Mouse (Mus musculus) hindbrain, embryonic 10.5 days (tissue): Measurements from ENCODE around the gene Slc35f3. TPM values are rescaled to one million over a fixed set of nuclear protein-coding genes. Genes with fewer than 3 reads are reported as not detected.
"Not testable (repeated sequence)": the region's sequence is repeated elsewhere in the genome, so short reads cannot be mapped to it uniquely, and the experiment has no call there.

Experiments
- DNase-seq: peaks from one replicate; pipeline ENCODE4 v3.0.0-alpha.2; 2017; ENCODE audit warnings: low spot score
- H3K27ac ChIP-seq: fragments of 300-500 bp; sonication (generic); 2 replicates; pipeline ENCODE4 v1.5.1; 2016; ENCODE audit warnings: mild to moderate bottlenecking, moderate library complexity
- H3K27me3 ChIP-seq: fragments of 300-500 bp; sonication (generic); 2 replicates; pipeline ENCODE4 v1.6.1; 2016; ENCODE audit warnings: mild to moderate bottlenecking; ENCODE audit not compliant: poor library complexity, insufficient read depth, severe bottlenecking
- H3K36me3 ChIP-seq: fragments of 300-500 bp; sonication (generic); 2 replicates; pipeline ENCODE4 v1.6.1; 2016; ENCODE audit warnings: mild to moderate bottlenecking, moderate library complexity
- H3K4me1 ChIP-seq: fragments of 300-500 bp; sonication (generic); replicated peaks from 2 replicates; pipeline ENCODE4 v1.6.1; 2016; ENCODE audit warnings: mild to moderate bottlenecking
- H3K4me3 ChIP-seq: fragments of 300-500 bp; sonication (generic); 2 replicates; pipeline ENCODE4 v1.5.1; 2016; ENCODE audit warnings: mild to moderate bottlenecking, moderate library complexity
- H3K9me3 ChIP-seq: fragments of 300-500 bp; sonication (generic); 2 replicates; pipeline ENCODE4 v1.6.1; 2016; ENCODE audit warnings: mild to moderate bottlenecking, moderate library complexity
- WGBS: fragments of 180-500 bp; shearing (Covaris S2); methylation state at CpG from one replicate; pipeline ENCODE4 v1.1.7; 2016; 5-methylcytosine and 5-hydroxymethylcytosine counted together
- polyA plus RNA-seq: library from polyadenylated mRNA; unstranded; fragments of >200 nt; fragmentation: Nextera tagmentation; extraction: Ambion mirVana; gene quantifications from 2 replicates; pipeline ENCODE4 v1.2.1, GENCODE M21; 2016

The Slc35f3 gene
- polyA plus RNA-seq, 1 experiment from 2014 or later = 0.10 TPM

- H3K4me3 ChIP-seq = no peak overlapping the region
- 67% methylated on average over 5 of the region's 5 CpGs for WGBS
- H3K4me1 ChIP-seq = no peaks in the 10 kb centered on the region
- no peaks in the 10 kb centered on the region for H3K9me3 ChIP-seq
- no peak overlapping the region for H3K27ac ChIP-seq
- DNase-seq = peak; percentile 42
- no peaks in the 10 kb centered on the region for H3K36me3 ChIP-seq
- no peaks in the 10 kb centered on the region for H3K27me3 ChIP-seq
These were observed 84.4 kb downstream of the Slc35f3 start for GRCm38 (mm10) chr8:126382749-126383148.

GRCm38 (mm10) chr8:126387566-126387965 lies 89.2 kb downstream of the Slc35f3 start:
- H3K27ac ChIP-seq = no peak overlapping the region
- WGBS = 80% methylated on average over 4 of the region's 4 CpGs
- H3K9me3 ChIP-seq = no peaks in the 10 kb centered on the region
- no peaks in the 10 kb centered on the region for H3K4me1 ChIP-seq
- no peak overlapping the region for H3K4me3 ChIP-seq
- DNase-seq = no peak
- no peaks in the 10 kb centered on the region for H3K27me3 ChIP-seq
- no peaks in the 10 kb centered on the region for H3K36me3 ChIP-seq

- Histone ChIP-seq H3K4me3 (no peak overlapping the region), H3K9me3 (no peaks in the 10 kb centered on the region), H3K27me3 (no peaks in the 10 kb centered on the region), H3K4me1 (peaks cover 8% of the 10 kb centered on the region), H3K27ac (no peak overlapping the region), H3K36me3 (no peaks in the 10 kb centered on the region)
- WGBS = 74% methylated on average over 2 of the region's 2 CpGs
- DNase-seq = no peak
These were observed 93.2 kb downstream of the Slc35f3 start for GRCm38 (mm10) chr8:126391541-126391940.

GRCm38 (mm10) chr8:126395386-126395785 lies 97.0 kb downstream of the Slc35f3 start:
- DNase-seq = no peak
- 68% methylated on average over 9 of the region's 9 CpGs for WGBS
- Histone ChIP-seq H3K36me3 (no peaks in the 10 kb centered on the region), H3K27me3 (no peaks in the 10 kb centered on the region), H3K4me3 (no peak overlapping the region), H3K4me1 (peaks cover 13% of the 10 kb centered on the region), H3K27ac (no peak overlapping the region), H3K9me3 (no peaks in the 10 kb centered on the region)

GRCm38 (mm10) chr8:126395917-126396316 lies 97.6 kb downstream of the Slc35f3 start:
- Histone ChIP-seq H3K9me3 (no peaks in the 10 kb centered on the region), H3K27me3 (no peaks in the 10 kb centered on the region), H3K4me3 (no peak overlapping the region), H3K4me1 (peaks cover 13% of the 10 kb centered on the region), H3K27ac (no peak overlapping the region), H3K36me3 (no peaks in the 10 kb centered on the region)
- DNase-seq = no peak
- 62% methylated on average over 5 of the region's 5 CpGs for WGBS

GRCm38 (mm10) chr8:126398349-126398748 lies 100.0 kb downstream of the Slc35f3 start:
- 82% methylated on average over 3 of the region's 3 CpGs for WGBS
- Histone ChIP-seq H3K4me3 (no peak overlapping the region), H3K27ac (no peak overlapping the region), H3K9me3 (no peaks in the 10 kb centered on the region), H3K36me3 (no peaks in the 10 kb centered on the region), H3K27me3 (no peaks in the 10 kb centered on the region), H3K4me1 (peaks cover 13% of the 10 kb centered on the region)
- no peak for DNase-seq

- not testable (repeated sequence) for H3K4me3 ChIP-seq, H3K4me1 ChIP-seq, H3K36me3 ChIP-seq, H3K27ac ChIP-seq, H3K9me3 ChIP-seq, H3K27me3 ChIP-seq
- peak; percentile 15 for DNase-seq
These were observed 106.2 kb downstream of the Slc35f3 start for GRCm38 (mm10) chr8:126404550-126404949.

GRCm38 (mm10) chr8:126405030-126405429 lies 106.7 kb downstream of the Slc35f3 start:
- H3K9me3 ChIP-seq = no peaks in the 10 kb centered on the region
- H3K27me3 ChIP-seq = no peaks in the 10 kb centered on the region
- WGBS = 77% methylated on average over 4 of the region's 4 CpGs
- DNase-seq = no peak
- no peaks in the 10 kb centered on the region for H3K4me1 ChIP-seq
- no peak overlapping the region for H3K4me3 ChIP-seq
- H3K27ac ChIP-seq = no peak overlapping the region
- H3K36me3 ChIP-seq = no peaks in the 10 kb centered on the region

- peaks cover 15% of the 10 kb centered on the region for H3K4me1 ChIP-seq
- H3K36me3 ChIP-seq = peaks cover 9% of the 10 kb centered on the region
- WGBS = 86% methylated on average over 3 of the region's 3 CpGs
- no peak for DNase-seq
- H3K27me3 ChIP-seq = no peaks in the 10 kb centered on the region
- H3K27ac ChIP-seq = no peak overlapping the region
- H3K9me3 ChIP-seq = no peaks in the 10 kb centered on the region
- H3K4me3 ChIP-seq = no peak overlapping the region
These were observed 122.5 kb downstream of the Slc35f3 start for GRCm38 (mm10) chr8:126420834-126421233.

- Histone ChIP-seq H3K27me3 (no peaks in the 10 kb centered on the region), H3K27ac (peak within 1 kb of the TSS; percentile 86), H3K9me3 (no peaks in the 10 kb centered on the region), H3K4me1 (peaks cover 15% of the 10 kb centered on the region), H3K36me3 (peaks cover 25% of the 10 kb centered on the region), H3K4me3 (peak within 1 kb of the TSS; percentile 76)
- peak; percentile 97 for DNase-seq
- WGBS = under 1% methylated on average over 61 of the region's 61 CpGs
These were observed 124.0 kb downstream of the Slc35f3 start, which contains the start of gene Coa6 for GRCm38 (mm10) chr8:126422174-126422919. Gene Coa6, plus strand, starts transcription at chr8:126422515.

GRCm38 (mm10) chr8:126422920-126423300 lies 124.6 kb downstream of the Slc35f3 start:
- Histone ChIP-seq H3K36me3 (peaks cover 30% of the 10 kb centered on the region), H3K9me3 (no peaks in the 10 kb centered on the region), H3K4me3 (peak overlapping the region; percentile 76), H3K4me1 (peaks cover 15% of the 10 kb centered on the region), H3K27ac (peak overlapping the region; percentile 86), H3K27me3 (no peaks in the 10 kb centered on the region)
- 8% methylated on average over 9 of the region's 9 CpGs for WGBS
- DNase-seq = no peak

- 83% methylated on average over 4 of the region's 4 CpGs for WGBS
- no peak overlapping the region for H3K4me3 ChIP-seq
- no peak for DNase-seq
- no peak overlapping the region for H3K27ac ChIP-seq
- no peaks in the 10 kb centered on the region for H3K27me3 ChIP-seq
- H3K9me3 ChIP-seq = no peaks in the 10 kb centered on the region
- peaks cover 43% of the 10 kb centered on the region for H3K36me3 ChIP-seq
- peaks cover 15% of the 10 kb centered on the region for H3K4me1 ChIP-seq
These were observed 125.8 kb downstream of the Slc35f3 start for GRCm38 (mm10) chr8:126424163-126424562.

- Histone ChIP-seq H3K9me3 (no peaks in the 10 kb centered on the region), H3K4me1 (peaks cover 15% of the 10 kb centered on the region), H3K36me3 (peaks cover 51% of the 10 kb centered on the region), H3K4me3 (no peak overlapping the region), H3K27me3 (no peaks in the 10 kb centered on the region), H3K27ac (no peak overlapping the region)
- 85% methylated on average over 1 of the region's 1 CpGs for WGBS
- DNase-seq = no peak
These were observed 126.6 kb downstream of the Slc35f3 start for GRCm38 (mm10) chr8:126424946-126425345.

GRCm38 (mm10) chr8:126429635-126430034 lies 131.3 kb downstream of the Slc35f3 start:
- Histone ChIP-seq H3K4me3 (no peak overlapping the region), H3K27me3 (no peaks in the 10 kb centered on the region), H3K36me3 (peaks cover 93% of the 10 kb centered on the region), H3K4me1 (no peaks in the 10 kb centered on the region), H3K27ac (no peak overlapping the region), H3K9me3 (no peaks in the 10 kb centered on the region)
- 93% methylated on average over 5 of the region's 5 CpGs for WGBS
- DNase-seq = no peak
